Mouse (Mus musculus) left cerebral cortex, postnatal 10 days (tissue): ENCODE results near the gene Btn2a2. TPM values are rescaled to one million over a fixed set of nuclear protein-coding genes. Genes with fewer than 3 reads are reported as not detected.
A peak's percentile ranks its signal among the peaks of the same experiment; 100 is the strongest.

Experiments used
- DNase-seq, 2 experiments: peaks; one replicate each; pipeline ENCODE4 v3.0.0; 2021 to 2022; ENCODE audit warnings: low spot score in 2 of 2, mixed read lengths in 1 of 2; ENCODE audit errors: extremely low spot score in 1 of 2
- intact Hi-C: fragments of 180-260 bp; cut with DNase I; formaldehyde crosslinking; loops from one replicate; pipeline ENCODE4 v1.15.1; 2025
- total RNA-seq, 2 experiments: library from RNA; stranded (reverse); gene quantifications; 2 replicates each; pipeline ENCODE4 v1.2.3; 2021

The Btn2a2 gene
- total RNA-seq, 2 experiments from 2014 or later = 0.75 to 0.88 TPM

- peak; percentile 66 to 85 for DNase-seq
- intact Hi-C loops = no loop called here
These were observed 25.1 kb downstream of the Btn2a2 start for GRCm38 (mm10) chr13:23463381-23464223.

- no peak for DNase-seq
- intact Hi-C loops = no loop called here
These were observed 26.0 kb downstream of the Btn2a2 start for GRCm38 (mm10) chr13:23462669-23463068.

GRCm38 (mm10) chr13:23462063-23462462 is 26.6 kb downstream of the Btn2a2 start:
- intact Hi-C loops = no loop called here
- no peak for DNase-seq

- intact Hi-C loops = no loop called here
- DNase-seq = no peak
These were observed 29.3 kb downstream of the Btn2a2 start for GRCm38 (mm10) chr13:23459264-23459846.

- intact Hi-C loops = no loop called here
- DNase-seq = no peak
These were observed 34.7 kb downstream of the Btn2a2 start for GRCm38 (mm10) chr13:23453926-23454325.

GRCm38 (mm10) chr13:23453362-23453862 is 35.2 kb downstream of the Btn2a2 start:
- intact Hi-C loops = no loop called here
- DNase-seq = peak in 1 of 2 experiments; percentile 74

- intact Hi-C loops = no loop called here
These were observed 38.3 kb downstream of the Btn2a2 start for GRCm38 (mm10) chr13:23450398-23450797.

GRCm38 (mm10) chr13:23449235-23450095 is 39.2 kb downstream of the Btn2a2 start:
- peak in 1 of 2 experiments; percentile 73 for DNase-seq
- intact Hi-C loops = no loop called here

More at GRCm38 (mm10) chr13:23450398-23450797, 38.3 kb downstream of the Btn2a2 start:
- DNase-seq = peak; percentile 79 to 85

GRCm38 (mm10) chr13:23448758-23449157 is 39.9 kb downstream of the Btn2a2 start:
- intact Hi-C loops = no loop called here
- no peak for DNase-seq

- intact Hi-C loops = no loop called here
- DNase-seq = peak; percentile 81 to 86
These were observed 42.1 kb downstream of the Btn2a2 start for GRCm38 (mm10) chr13:23446498-23446952.

- intact Hi-C loops = no loop called here
- peak; percentile 92 to 93 for DNase-seq
These were observed 42.9 kb downstream of the Btn2a2 start for GRCm38 (mm10) chr13:23445561-23446320.

GRCm38 (mm10) chr13:23445156-23445555 is 43.5 kb downstream of the Btn2a2 start:
- no peak for DNase-seq
- intact Hi-C loops = no loop called here

GRCm38 (mm10) chr13:23444451-23444850 is 44.2 kb downstream of the Btn2a2 start:
- intact Hi-C loops = no loop called here
- no peak for DNase-seq

GRCm38 (mm10) chr13:23439901-23440300 is 48.8 kb downstream of the Btn2a2 start:
- no peak for DNase-seq

GRCm38 (mm10) chr13:23438521-23438920 is 50.1 kb downstream of the Btn2a2 start:
- intact Hi-C loops = loop anchor here (10.0 kb wide), 2 partner anchors 1414 to 1724 kb away; partner anchors contain the start of genes Hist1h2ai, Hist1h2bl and Hist1h3h

More at GRCm38 (mm10) chr13:23439901-23440300, 48.8 kb downstream of the Btn2a2 start:
- intact Hi-C loops = loop anchor here (10.0 kb wide), 2 partner anchors 1415 to 1725 kb away; partner anchors contain the start of genes Hist1h2ai, Hist1h2bl and Hist1h3h

GRCm38 (mm10) chr13:23437908-23438307 is 50.7 kb downstream of the Btn2a2 start:
- intact Hi-C loops = loop anchor here (10.0 kb wide), 2 partner anchors 1413 to 1723 kb away; partner anchors contain the start of genes Hist1h2ai, Hist1h2bl and Hist1h3h
- DNase-seq = peak; percentile 83 to 85

More at GRCm38 (mm10) chr13:23438521-23438920, 50.1 kb downstream of the Btn2a2 start:
- DNase-seq = peak in 1 of 2 experiments; percentile 48
